Mouse (Mus musculus) erythroblast, adult 5-6 weeks (primary cell): Measurements from ENCODE around the gene Pdcd10. TPM values are rescaled to one million over a fixed set of nuclear protein-coding genes. Genes with fewer than 3 reads are reported as not detected.

Source experiments
- ATAC-seq: replicated peaks from 2 replicates; pipeline ENCODE4 v1.8.0; 2016; ENCODE audit warnings: moderate number of reproducible peaks, mild to moderate bottlenecking, moderate TSS enrichment, inconsistent platforms; ENCODE audit not compliant: poor library complexity, low FRiP score, severe bottlenecking
- total RNA-seq, 2 experiments: library from RNA; stranded (forward) in 1 of 2; stranded (reverse) in 1 of 2; fragments of 150-400 nt in 1 of 2; fragments of 200-764, 138-1000 nt in 1 of 2; gene quantifications; 2 replicates each; pipeline versions ENCODE4 v1.2.3 to v1.2.4; 2015 to 2017; ENCODE audit warnings: low replicate concordance in 2 of 2

Gene Pdcd10
- total RNA-seq (2015; ENCODE audit: low replicate concordance) (33.9 and 44.2 TPM in 2 replicates), total RNA-seq (2017; ENCODE audit: low replicate concordance) (59.8 and 72.5 TPM in 2 replicates)

GRCm38 (mm10) chr3:75556695-75557291, at the start of gene Pdcd10:
Gene Pdcd10, minus strand, starts transcription at chr3:75556856.
- peak; percentile 92 for ATAC-seq

- ATAC-seq, result no peak
Measured at GRCm38 (mm10) chr3:75584898-75585297, 28.2 kb upstream of the Pdcd10 start.

GRCm38 (mm10) chr3:75583293-75583692, 26.6 kb upstream of the Pdcd10 start:
- no peak for ATAC-seq

- peak; percentile 49; the same call in 1 of the 2 replicates for ATAC-seq
Measured at GRCm38 (mm10) chr3:75579352-75579751, 22.7 kb upstream of the Pdcd10 start.

GRCm38 (mm10) chr3:75575582-75575981, 18.9 kb upstream of the Pdcd10 start:
- ATAC-seq, result no peak

GRCm38 (mm10) chr3:75574074-75574473, 17.4 kb upstream of the Pdcd10 start:
- ATAC-seq, result no peak

GRCm38 (mm10) chr3:75557292-75557691, 636 bp upstream of the Pdcd10 start, which contains the start of gene Serpini1:
Gene Serpini1, plus strand, starts transcription at chr3:75557547.
- ATAC-seq, result peak; percentile 87

GRCm38 (mm10) chr3:75556121-75556694, 448 bp downstream of the Pdcd10 start:
- peak; percentile 52 for ATAC-seq

- ATAC-seq, result no peak
Measured at GRCm38 (mm10) chr3:75551248-75551647, 5.4 kb downstream of the Pdcd10 start.

- peak; percentile 60 for ATAC-seq
Measured at GRCm38 (mm10) chr3:75544287-75544686, 12.4 kb downstream of the Pdcd10 start.

GRCm38 (mm10) chr3:75542852-75543251, 13.8 kb downstream of the Pdcd10 start:
- no peak for ATAC-seq

GRCm38 (mm10) chr3:75541259-75541658, 15.4 kb downstream of the Pdcd10 start:
- no peak for ATAC-seq

GRCm38 (mm10) chr3:75534045-75534834, 22.4 kb downstream of the Pdcd10 start:
- ATAC-seq, result peak; percentile 39

- ATAC-seq, result no peak
Measured at GRCm38 (mm10) chr3:75531074-75531473, 25.6 kb downstream of the Pdcd10 start.

- no peak for ATAC-seq
Measured at GRCm38 (mm10) chr3:75522527-75522926, 34.1 kb downstream of the Pdcd10 start.

GRCm38 (mm10) chr3:75521314-75521713, 35.3 kb downstream of the Pdcd10 start:
- no peak for ATAC-seq

GRCm38 (mm10) chr3:75517631-75518250, 38.9 kb downstream of the Pdcd10 start:
- peak; percentile 80; the same call in 1 of the 2 replicates for ATAC-seq

GRCm38 (mm10) chr3:75498961-75499960, 57.4 kb downstream of the Pdcd10 start:
- no peak for ATAC-seq

- no peak for ATAC-seq
Measured at GRCm38 (mm10) chr3:75492913-75493312, 63.7 kb downstream of the Pdcd10 start.
